Mouse (Mus musculus) retina, adult 2 months (tissue): ENCODE measurements at regions not wholly inside any gene's neighbourhood (a gene's known extent, or its start where the extent isn't known, plus 50 kb on each side); places are given as distances from the start of the nearest gene placed in this dataset.

Experiments used
- DNase-seq: peaks from one replicate; pipeline ENCODE4 v3.0.0-alpha.2; 2012; ENCODE audit warnings: low read depth, low spot score

DNA sequence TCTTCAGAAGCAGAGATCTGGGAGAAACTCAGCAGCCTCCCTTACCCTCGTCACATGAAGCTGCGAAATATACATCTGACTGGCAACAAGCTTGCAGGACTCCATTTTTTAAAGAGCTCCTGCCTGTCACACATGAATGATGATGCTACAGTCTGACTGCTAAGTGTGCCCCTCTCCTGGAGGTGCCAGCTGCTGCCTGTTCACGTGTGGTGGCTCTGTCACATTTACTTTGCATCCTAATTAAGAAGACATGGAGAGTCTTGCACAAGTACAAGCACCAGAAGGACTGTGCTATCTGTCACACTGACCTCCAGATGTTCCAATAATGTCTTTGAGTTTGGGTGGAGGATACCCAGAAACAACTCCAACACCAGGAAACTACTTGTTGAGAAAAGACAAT, 240.2 kb downstream of the Ube2cbp start:
- DNase-seq: no peak

DNA sequence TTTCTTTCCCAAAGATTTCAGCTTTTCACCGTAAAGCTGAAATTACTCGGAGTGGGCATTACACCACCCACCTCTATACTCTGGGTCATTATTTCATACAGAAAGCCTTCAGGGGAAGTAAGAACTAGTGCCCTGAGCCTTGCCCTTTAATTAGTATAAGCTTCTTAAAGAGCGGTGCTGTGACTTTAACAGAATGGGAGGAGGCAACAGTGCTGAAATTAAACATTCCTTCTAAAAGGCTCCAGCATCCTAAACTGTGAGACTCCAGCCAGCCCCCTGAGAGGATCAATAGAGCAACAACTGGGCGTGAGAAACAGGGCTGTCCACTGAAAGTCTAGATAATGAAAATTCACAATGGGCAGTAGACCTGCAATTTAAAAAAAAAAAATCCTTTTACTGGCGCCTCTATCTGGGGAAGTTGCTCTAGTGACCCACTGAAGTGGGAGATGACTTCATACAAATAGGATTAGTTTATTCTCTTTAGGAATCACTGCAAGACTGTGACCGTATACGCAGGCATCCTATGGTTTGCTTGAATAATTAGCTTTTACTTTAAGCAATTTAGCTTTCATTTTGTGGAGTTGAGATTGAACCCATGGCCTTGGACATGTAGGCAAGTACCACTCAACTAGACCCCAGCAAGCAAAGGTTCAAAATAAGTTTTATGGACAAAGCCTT, 233.9 kb downstream of the Ube2cbp start:
- DNase-seq: no peak

DNA sequence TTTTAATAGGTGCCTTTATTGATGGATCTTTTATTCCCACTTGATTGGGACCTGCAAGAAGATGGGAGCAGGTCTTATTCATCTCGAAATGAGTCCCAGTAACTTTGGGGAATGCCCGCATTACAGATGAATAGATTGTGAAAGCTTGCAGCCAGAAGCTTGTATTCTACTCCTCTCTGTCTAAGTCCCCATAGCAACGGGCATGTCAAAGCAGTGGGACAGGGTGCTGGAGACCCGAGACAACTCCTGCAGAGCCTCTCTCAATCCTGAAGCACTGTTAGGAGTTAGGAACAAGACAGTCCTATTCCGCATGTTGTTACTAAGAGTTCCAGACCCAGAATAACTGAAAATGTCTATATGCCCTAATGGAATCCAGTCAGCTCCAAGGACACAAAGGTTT, 233.1 kb downstream of the Ube2cbp start:
- DNase-seq: no peak

DNA sequence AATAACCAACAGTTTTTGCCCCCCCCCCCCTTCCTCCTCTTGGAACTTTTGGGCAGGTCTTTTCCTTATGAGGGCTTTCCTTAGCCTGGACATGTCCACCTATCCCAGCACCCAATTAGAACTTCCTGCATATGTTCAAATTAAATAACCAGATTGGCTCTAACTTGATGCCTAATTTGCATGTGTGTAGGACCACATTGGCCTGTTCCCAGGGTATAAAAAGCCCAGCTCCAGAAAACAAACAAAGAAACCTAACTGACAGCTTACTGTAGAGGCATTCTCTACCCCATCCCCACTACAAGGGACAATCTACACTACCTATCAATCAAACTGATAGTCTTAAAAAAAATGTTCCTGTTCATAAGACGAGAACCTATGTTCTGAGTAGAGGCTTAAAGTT, 232.6 kb downstream of the Ube2cbp start:
- no peak for DNase-seq

DNA sequence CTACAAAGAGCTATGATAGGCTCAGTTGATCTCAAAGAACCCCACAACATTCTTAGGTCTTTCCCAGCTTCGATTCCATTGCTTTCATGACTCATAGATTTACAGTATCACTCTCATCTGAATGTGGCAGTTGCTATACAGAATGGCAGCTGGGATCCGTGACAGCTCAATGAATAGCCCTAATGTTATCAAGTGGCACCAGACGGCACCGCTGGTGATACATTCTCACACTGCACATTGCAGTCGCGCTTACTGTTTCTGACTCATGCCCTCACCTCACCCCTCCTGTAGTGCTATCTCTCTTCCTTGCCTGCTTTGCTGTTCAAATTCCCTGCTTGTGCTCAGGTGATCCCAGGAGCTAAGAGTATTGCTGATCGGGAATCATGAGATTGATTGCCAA, 231.0 kb downstream of the Ube2cbp start:
- DNase-seq: no peak

DNA sequence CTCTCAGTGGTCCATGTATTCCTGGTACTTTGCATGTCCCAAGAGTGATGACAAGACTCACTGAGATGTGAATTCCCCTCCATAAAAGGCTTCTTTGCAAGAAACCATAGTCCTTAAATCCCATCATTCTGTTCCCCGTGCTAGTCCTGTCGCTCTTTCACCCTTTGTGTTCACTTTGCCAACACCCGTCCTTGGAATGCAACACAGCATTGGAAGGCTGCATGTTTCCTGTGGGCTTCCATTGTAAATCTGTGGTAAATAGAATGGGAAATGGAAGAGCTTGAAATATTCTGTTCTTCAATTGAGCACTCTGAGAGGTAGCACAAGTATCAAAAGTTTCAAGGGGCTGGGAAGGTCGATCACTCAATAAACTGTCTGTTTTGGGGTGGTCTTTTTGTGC, 226.1 kb downstream of the Ube2cbp start:
- DNase-seq: no peak

DNA sequence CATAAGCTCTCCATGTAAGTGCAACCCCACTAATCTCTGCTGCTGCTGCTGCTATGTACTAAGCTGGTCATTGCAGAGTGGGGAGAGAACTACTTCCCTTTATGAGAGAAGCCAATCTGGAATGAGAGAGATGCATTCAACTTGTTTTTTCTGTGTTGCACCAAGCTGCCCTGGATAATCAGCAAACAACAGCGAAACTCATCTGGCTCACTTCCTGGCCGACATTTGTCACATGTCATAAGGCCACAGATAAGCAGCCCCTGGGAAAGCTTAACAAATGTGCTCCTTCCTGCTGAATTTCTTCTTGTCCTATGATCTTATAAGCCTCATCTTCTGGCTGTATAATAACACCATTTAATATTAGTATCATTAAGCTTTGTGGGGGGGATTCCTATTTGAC, 224.5 kb downstream of the Ube2cbp start:
- DNase-seq: no peak

DNA sequence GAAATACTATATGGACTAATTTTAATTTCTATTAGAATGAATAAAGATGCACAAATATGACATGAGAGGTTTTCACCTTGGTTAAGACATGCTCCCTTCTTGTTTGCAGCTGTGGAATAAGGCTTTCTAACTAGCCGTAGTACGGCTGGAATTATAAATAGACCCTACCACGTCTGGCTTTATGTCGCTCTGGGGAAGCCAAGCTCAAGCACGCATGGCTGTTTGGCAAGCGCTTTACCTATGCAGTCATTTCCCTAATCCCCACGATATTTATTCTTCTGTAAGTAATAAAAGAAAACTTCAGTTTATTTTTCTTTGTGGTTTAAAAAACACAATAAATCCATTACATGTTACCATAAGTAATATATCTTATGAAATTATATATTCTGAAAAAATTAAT, 223.9 kb downstream of the Ube2cbp start:
- DNase-seq: no peak

DNA sequence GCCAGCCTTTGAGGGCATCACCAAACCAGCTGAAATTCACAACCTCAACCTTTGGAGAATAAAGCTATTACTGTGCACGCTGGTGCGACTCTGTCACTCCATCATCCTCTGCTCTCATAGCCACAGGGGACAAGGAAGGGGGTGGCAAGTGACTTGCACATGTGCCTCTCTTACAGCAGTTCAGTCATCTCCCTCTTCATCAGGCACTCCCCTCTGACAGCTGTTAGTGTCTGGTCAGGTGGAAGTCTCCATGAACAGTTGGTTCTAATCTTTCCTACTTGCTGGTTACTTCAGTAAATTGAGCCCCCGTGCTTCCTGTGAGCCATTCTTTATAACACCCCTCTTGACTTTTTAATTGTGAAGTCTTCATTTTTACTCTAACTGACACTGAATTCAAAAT, 214.6 kb downstream of the Ube2cbp start:
- DNase-seq: no peak

DNA sequence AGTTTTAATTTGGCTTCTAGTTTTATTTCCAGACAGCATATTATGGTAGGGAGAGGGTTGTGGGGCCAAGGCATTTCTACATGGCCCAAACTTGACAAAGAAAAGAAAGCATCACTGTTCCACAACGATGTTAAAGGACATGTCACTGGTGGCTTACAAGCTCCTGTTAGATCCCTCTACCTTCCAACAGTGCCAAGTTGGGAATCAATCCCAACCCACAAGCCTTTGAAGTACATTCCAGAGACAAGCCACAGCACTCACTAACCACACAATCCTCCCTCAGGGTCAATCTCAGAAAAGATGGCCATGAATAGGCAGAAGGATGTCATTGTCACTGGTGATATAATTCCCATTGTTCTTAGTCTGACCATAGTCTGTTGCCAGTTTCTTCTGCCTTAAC, 213.4 kb downstream of the Ube2cbp start:
- DNase-seq: no peak
